Mouse (Mus musculus) MEL (cell line): Measurements from ENCODE around the gene Gm7879. TPM values are rescaled to one million over a fixed set of nuclear protein-coding genes. Genes with fewer than 3 reads are reported as not detected.

Source experiments
- DNase-seq: peaks from one replicate; pipeline ENCODE4 v3.0.0; 2011; ENCODE audit warnings: low read depth, low spot score
- H3K27ac ChIP-seq: 2 replicates; pipeline ENCODE4 v1.5.1; 2012; ENCODE audit warnings: low read depth, mild to moderate bottlenecking, control low read depth, low read length, moderate library complexity; ENCODE audit not compliant: control insufficient read depth
- H3K27me3 ChIP-seq, 2 experiments: fragments of 150-350 bp in 1 of 2; sonication (generic) in 1 of 2; 2 replicates each; pipeline ENCODE4 v1.6.1; 2012; ENCODE audit warnings: low read length in 2 of 2, mild to moderate bottlenecking in 2 of 2, improper control_type of control experiment in 1 of 2, moderate library complexity in 1 of 2; ENCODE audit not compliant: insufficient read depth in 2 of 2, control insufficient read depth in 1 of 2
- H3K36me3 ChIP-seq, 2 experiments: 2 replicates each; pipeline ENCODE4 v1.6.1; 2012 to 2014; ENCODE audit warnings: low read length in 2 of 2, improper control_type of control experiment in 1 of 2, inconsistent platforms in 1 of 2, mild to moderate bottlenecking in 1 of 2; ENCODE audit not compliant: insufficient read depth in 2 of 2, control insufficient read depth in 1 of 2
- H3K4me1 ChIP-seq, 2 experiments: fragments of 150-350 bp in 1 of 2; sonication (generic) in 1 of 2; 2 replicates each; pipeline ENCODE4 v1.6.1; 2012; ENCODE audit warnings: low read length in 2 of 2, improper control_type of control experiment in 1 of 2, mild to moderate bottlenecking in 1 of 2; ENCODE audit not compliant: insufficient read depth in 2 of 2, control insufficient read depth in 1 of 2
- H3K4me3 ChIP-seq, 2 experiments: fragments of 150-350 bp in 1 of 2; sonication (generic) in 1 of 2; 2 replicates each; pipeline ENCODE4 v1.5.1; 2012; ENCODE audit warnings: low read depth in 2 of 2, low read length in 2 of 2, mild to moderate bottlenecking in 2 of 2, moderate library complexity in 2 of 2, control low read depth in 1 of 2, improper control_type of control experiment in 1 of 2; ENCODE audit not compliant: control insufficient read depth in 1 of 2, insufficient read depth in 1 of 2
- H3K79me2 ChIP-seq: 2 replicates; pipeline ENCODE4 v1.6.1; 2012; ENCODE audit warnings: mild to moderate bottlenecking, low read length, moderate library complexity; ENCODE audit not compliant: control insufficient read depth, poor library complexity, insufficient read depth
- H3K9ac ChIP-seq: 2 replicates; pipeline ENCODE4 v1.6.1; 2012; ENCODE audit warnings: low read depth, mild to moderate bottlenecking, control low read depth, low read length, moderate library complexity; ENCODE audit not compliant: control insufficient read depth, poor library complexity, severe bottlenecking
- H3K9me3 ChIP-seq: fragments of 150-350 bp; sonication (generic); replicated peaks from 2 replicates; pipeline ENCODE4 v1.6.1; 2012; ENCODE audit warnings: mild to moderate bottlenecking, low read length, improper control_type of control experiment, moderate library complexity; ENCODE audit not compliant: insufficient read depth
- BHLHE40 ChIP-seq: IDR thresholded peaks from 2 replicates; pipeline ENCODE4 v1.6.1; 2012; ENCODE audit warnings: low read depth, mild to moderate bottlenecking, inconsistent platforms, low read length, improper control_type of control experiment, borderline replicate concordance
- CHD1 ChIP-seq: IDR thresholded peaks from 2 replicates; pipeline ENCODE4 v1.6.1; 2012; ENCODE audit warnings: low read depth, mild to moderate bottlenecking, inconsistent platforms, low read length, improper control_type of control experiment
- CHD2 ChIP-seq: IDR thresholded peaks from 2 replicates; pipeline ENCODE4 v1.6.1; 2011; ENCODE audit warnings: low read length, improper control_type of control experiment
- ELF1 ChIP-seq: IDR thresholded peaks from 2 replicates; pipeline ENCODE4 v1.6.1; 2014; ENCODE audit warnings: low read depth, mild to moderate bottlenecking, inconsistent platforms, low read length, improper control_type of control experiment, moderate library complexity
- GABPA ChIP-seq: IDR thresholded peaks from 2 replicates; pipeline ENCODE4 v1.6.1; 2012; ENCODE audit warnings: low read depth, mild to moderate bottlenecking, inconsistent platforms, low read length, improper control_type of control experiment, moderate library complexity
- GATA1 ChIP-seq: IDR thresholded peaks from 2 replicates; pipeline ENCODE4 v1.6.1; 2011; ENCODE audit warnings: low read depth, low read length, improper control_type of control experiment
- MEF2A ChIP-seq: IDR thresholded peaks from 2 replicates; pipeline ENCODE4 v1.6.1; 2014; ENCODE audit warnings: low read depth, mild to moderate bottlenecking, inconsistent platforms, low read length, improper control_type of control experiment; ENCODE audit not compliant: poor library complexity, insufficient replicate concordance, severe bottlenecking; ENCODE audit errors: extremely low read depth
- MXI1 ChIP-seq: IDR thresholded peaks from 2 replicates; pipeline ENCODE4 v1.6.1; 2011; ENCODE audit warnings: mild to moderate bottlenecking, low read depth, low read length, improper control_type of control experiment
- MYB ChIP-seq: IDR thresholded peaks from 2 replicates; pipeline ENCODE4 v1.6.1; 2011; ENCODE audit warnings: mild to moderate bottlenecking, low read depth, low read length, improper control_type of control experiment
- NRF1 ChIP-seq: IDR thresholded peaks from 2 replicates; pipeline ENCODE4 v1.6.1; 2014; ENCODE audit warnings: low read depth, mild to moderate bottlenecking, inconsistent platforms, low read length, improper control_type of control experiment, moderate library complexity; ENCODE audit not compliant: poor library complexity, insufficient read depth, severe bottlenecking
- POLR2AphosphoS2 ChIP-seq: IDR thresholded peaks from 2 replicates; pipeline ENCODE4 v1.6.1; 2011; ENCODE audit warnings: low read length, improper control_type of control experiment
- RAD21 ChIP-seq: IDR thresholded peaks from 2 replicates; pipeline ENCODE4 v1.6.1; 2011; ENCODE audit warnings: mild to moderate bottlenecking, low read depth, low read length, improper control_type of control experiment
- TAL1 ChIP-seq: IDR thresholded peaks from 2 replicates; pipeline ENCODE4 v1.6.1; 2012; ENCODE audit warnings: mild to moderate bottlenecking, inconsistent platforms, low read length, moderate library complexity, mixed read lengths
- TBP ChIP-seq: IDR thresholded peaks from 2 replicates; pipeline ENCODE4 v1.8.0; 2011; ENCODE audit warnings: low read depth, low read length, improper control_type of control experiment
- TCF12 ChIP-seq: IDR thresholded peaks from 2 replicates; pipeline ENCODE4 v1.6.1; 2014; ENCODE audit warnings: low read depth, mild to moderate bottlenecking, inconsistent platforms, low read length, improper control_type of control experiment, moderate library complexity
- UBTF ChIP-seq: IDR thresholded peaks from 2 replicates; pipeline ENCODE4 v1.6.1; 2012; ENCODE audit warnings: low read depth, mild to moderate bottlenecking, inconsistent platforms, low read length, improper control_type of control experiment, moderate library complexity, borderline replicate concordance; ENCODE audit not compliant: insufficient read depth
- USF1 ChIP-seq: IDR thresholded peaks from 2 replicates; pipeline ENCODE4 v1.6.1; 2014; ENCODE audit warnings: low read depth, mild to moderate bottlenecking, inconsistent platforms, low read length, improper control_type of control experiment, moderate library complexity
- ZC3H11A ChIP-seq: IDR thresholded peaks from 2 replicates; pipeline ENCODE4 v1.6.1; 2012; ENCODE audit warnings: low read depth, mild to moderate bottlenecking, inconsistent platforms, low read length, improper control_type of control experiment
- ZKSCAN1 ChIP-seq: IDR thresholded peaks from 2 replicates; pipeline ENCODE4 v1.6.1; 2012; ENCODE audit warnings: low read depth, mild to moderate bottlenecking, inconsistent platforms, low read length, improper control_type of control experiment, moderate library complexity
- ZNF384 ChIP-seq: IDR thresholded peaks from 2 replicates; pipeline ENCODE4 v1.6.1; 2012; ENCODE audit warnings: low read depth, mild to moderate bottlenecking, inconsistent platforms, low read length, improper control_type of control experiment
- polyA plus RNA-seq, 2 experiments: library from polyadenylated mRNA; stranded (reverse) in 1 of 2; unstranded in 1 of 2; fragments of >175 nt in 1 of 2; fragments of >200 nt in 1 of 2; gene quantifications; 2 replicates each; pipeline versions ENCODE4 v1.2.1 to v1.2.4; 2012; ENCODE audit warnings: low replicate concordance in 2 of 2, low read depth in 1 of 2; ENCODE audit not compliant: insufficient read length in 2 of 2, insufficient read depth in 1 of 2, missing spikeins in 1 of 2
- total RNA-seq: library from RNA; depleted of rRNA; stranded (reverse); fragments of 300-350 nt; gene quantifications from 2 replicates; pipeline ENCODE4 v1.2.3, GENCODE M21; 2012

Gene Gm7879
- total and polyA plus RNA-seq, 3 experiments: 3.0 TPM; not detected in 2

GRCm38 (mm10) chr5:43904685-43905084 lies 8.3 kb upstream of the Gm7879 start:
- Histone ChIP-seq H3K27me3 (no peaks in the 10 kb centered on the region), H3K36me3 (no peaks in the 10 kb centered on the region), H3K9me3 (no peaks in the 10 kb centered on the region), H3K9ac (no peak overlapping the region), H3K27ac (no peak overlapping the region), H3K4me1 (no peaks in the 10 kb centered on the region), H3K4me3 (no peak overlapping the region), H3K79me2 (no peaks in the 10 kb centered on the region)
- no peak for DNase-seq
- TF ChIP-seq ZNF384: no peak
- TF ChIP-seq TBP: no peak
- TF ChIP-seq RAD21: no peak
- TF ChIP-seq TCF12: no peak
- TF ChIP-seq NRF1: no peak
- no peak for TF ChIP-seq MYB
- no peak for TF ChIP-seq POLR2AphosphoS2
- no peak for TF ChIP-seq CHD2
- no peak for TF ChIP-seq UBTF
- TF ChIP-seq GABPA: no peak
- TF ChIP-seq MEF2A: no peak

GRCm38 (mm10) chr5:43909213-43909612 lies 3.7 kb upstream of the Gm7879 start:
- Histone ChIP-seq H3K9me3 (no peaks in the 10 kb centered on the region), H3K4me1 (no peaks in the 10 kb centered on the region), H3K36me3 (no peaks in the 10 kb centered on the region), H3K9ac (no peak overlapping the region), H3K79me2 (no peaks in the 10 kb centered on the region)
- DNase-seq: no peak
- no peak for TF ChIP-seq GATA1
- no peak for TF ChIP-seq BHLHE40
- TF ChIP-seq CHD2: no peak
- TF ChIP-seq USF1: no peak
- no peak for TF ChIP-seq MXI1
- no peak for TF ChIP-seq POLR2AphosphoS2
- no peak for TF ChIP-seq GABPA
- TF ChIP-seq ZC3H11A: no peak
- TF ChIP-seq, all 39 proteins: peak for 0
- no peak overlapping the region for H3K27ac ChIP-seq
- no peak overlapping the region for H3K4me3 ChIP-seq
- no peaks in the 10 kb centered on the region for H3K27me3 ChIP-seq

GRCm38 (mm10) chr5:43910006-43910405 lies 2.9 kb upstream of the Gm7879 start:
- H3K4me1 ChIP-seq: no peaks in the 10 kb centered on the region

More at GRCm38 (mm10) chr5:43910006-43910405, 2.9 kb upstream of the Gm7879 start:
- TF ChIP-seq TAL1 (no peak), ELF1 (no peak), UBTF (no peak), ZKSCAN1 (no peak), POLR2AphosphoS2 (no peak), ZNF384 (no peak), MYB (no peak), CHD2 (no peak), CHD1 (no peak), GATA1 (no peak)
- TF ChIP-seq, all 39 proteins: peak for 0
- Histone ChIP-seq H3K27me3 (no peaks in the 10 kb centered on the region), H3K27ac (no peak overlapping the region), H3K9ac (no peak overlapping the region), H3K4me3 (no peak overlapping the region), H3K79me2 (no peaks in the 10 kb centered on the region), H3K36me3 (no peaks in the 10 kb centered on the region), H3K9me3 (no peaks in the 10 kb centered on the region)
- no peak for DNase-seq
